Mouse (Mus musculus) spleen, adult 2 months (tissue): ENCODE results near the gene Stx1a. TPM values are rescaled to one million over a fixed set of nuclear protein-coding genes. Genes with fewer than 3 reads are reported as not detected.

ENCODE experiments used
- DNase-seq, 2 experiments: peaks; one replicate each; pipeline versions ENCODE4 v3.0.0 to v3.0.0-alpha.2; 2012 to 2021; ENCODE audit warnings: low spot score in 2 of 2, low read depth in 1 of 2
- H3K27ac ChIP-seq: fragments of 200-500 bp; 2 replicates; pipeline ENCODE4 v1.5.1; 2012; ENCODE audit warnings: low read length, inconsistent platforms; ENCODE audit not compliant: insufficient read depth
- H3K27me3 ChIP-seq: fragments of 200-500 bp; 2 replicates; pipeline ENCODE4 v1.6.1; 2012; ENCODE audit warnings: mild to moderate bottlenecking, moderate library complexity, low read length, inconsistent platforms; ENCODE audit not compliant: control insufficient read depth, insufficient read depth
- H3K36me3 ChIP-seq: fragments of 200-500 bp; 2 replicates; pipeline ENCODE4 v1.6.1; 2012; ENCODE audit warnings: mild to moderate bottlenecking, low read length, inconsistent platforms; ENCODE audit not compliant: control insufficient read depth, insufficient read depth
- H3K4me1 ChIP-seq: fragments of 200-500 bp; 2 replicates; pipeline ENCODE4 v1.6.1; 2011; ENCODE audit warnings: inconsistent platforms; ENCODE audit not compliant: control insufficient read depth, insufficient read depth, insufficient read length
- H3K4me3 ChIP-seq: fragments of 200-500 bp; 2 replicates; pipeline ENCODE4 v1.5.1; 2011; ENCODE audit warnings: mild to moderate bottlenecking, inconsistent platforms; ENCODE audit not compliant: insufficient read depth, insufficient read length; ENCODE audit errors: extremely low read depth
- CTCF ChIP-seq: fragments of 200-500 bp; IDR thresholded peaks from 2 replicates; pipeline ENCODE4 v1.5.1; 2011; ENCODE audit warnings: mild to moderate bottlenecking, inconsistent platforms; ENCODE audit not compliant: insufficient read depth, insufficient read length, insufficient replicate concordance; ENCODE audit errors: extremely low read depth
- POLR2A ChIP-seq: fragments of 200-500 bp; IDR thresholded peaks from 2 replicates; pipeline ENCODE4 v1.6.1; 2011; ENCODE audit warnings: low read depth, low read length, inconsistent platforms
- WGBS: fragments of 180-500 bp; shearing (Covaris S2); methylation state at CpG from one replicate; pipeline ENCODE4 v1.1.7; 2018; 5-methylcytosine and 5-hydroxymethylcytosine counted together
- polyA plus RNA-seq: library from polyadenylated mRNA; depleted of rRNA; stranded (reverse); fragments of >200 nt; gene quantifications from 2 replicates; pipeline ENCODE4 v1.2.3, GENCODE M21; 2012; rRNA removed

Stx1a gene
- polyA plus RNA-seq, 1 experiment = 8.5 TPM

GRCm38 (mm10) chr5:135086871-135087270 is 63.6 kb downstream of the Stx1a start:
- Histone ChIP-seq H3K4me3 (no peak overlapping the region), H3K27ac (no peak overlapping the region), H3K27me3 (peaks cover 2% of the 10 kb centered on the region; the same call in 1 of the 2 replicates), H3K36me3 (no peaks in the 10 kb centered on the region), H3K4me1 (no peaks in the 10 kb centered on the region)
- DNase-seq = no peak
- no peak for TF ChIP-seq CTCF
- TF ChIP-seq POLR2A = no peak
- WGBS = 42% methylated on average over 4 of the region's 4 CpGs

- Histone ChIP-seq H3K36me3 (no peaks in the 10 kb centered on the region), H3K4me1 (no peaks in the 10 kb centered on the region), H3K4me3 (no peak within 1 kb of the TSS), H3K27ac (no peak within 1 kb of the TSS), H3K27me3 (no peaks in the 10 kb centered on the region)
- TF ChIP-seq CTCF = no peak
- TF ChIP-seq POLR2A = no peak
- no peak for DNase-seq
- WGBS = 8% methylated on average over 39 of the region's 39 CpGs
These were observed 66.4 kb downstream of the Stx1a start, which contains the start of gene Mlxipl for GRCm38 (mm10) chr5:135089653-135090052. TSS of gene Mlxipl (plus strand) at chr5:135089890.

Other genes starting within 250 kb of the Stx1a start
- gene Tmem270, start 116.7 kb upstream of the Stx1a start, polyA plus RNA-seq = 0.14 TPM in 1 of 2 replicates, not detected in the other
- 32.3 and 35.1 TPM in 2 replicates for gene Cldn13, start 108.0 kb upstream of the Stx1a start, polyA plus RNA-seq
- 9.8 and 11.3 TPM in 2 replicates for gene Mettl27, start 91.1 kb upstream of the Stx1a start, polyA plus RNA-seq
- 0.38 and 0.44 TPM in 2 replicates for gene Cldn4, start 76.5 kb upstream of the Stx1a start, polyA plus RNA-seq
- 3.1 and 5.0 TPM in 2 replicates for gene Cldn3, start 37.3 kb upstream of the Stx1a start, polyA plus RNA-seq
- 43.6 and 53.7 TPM in 2 replicates for gene Abhd11, start 14.3 kb upstream of the Stx1a start, polyA plus RNA-seq
- gene Dnajc30, start 40.7 kb downstream of the Stx1a start, polyA plus RNA-seq = 15.5 and 23.5 TPM in 2 replicates
- 47.5 and 67.3 TPM in 2 replicates for gene Bud23, start 41.5 kb downstream of the Stx1a start, polyA plus RNA-seq
- gene Vps37d, start 54.8 kb downstream of the Stx1a start, polyA plus RNA-seq = 0.78 and 1.4 TPM in 2 replicates
- 0.70 and 1.2 TPM in 2 replicates for gene Mlxipl, start 66.4 kb downstream of the Stx1a start, polyA plus RNA-seq
- gene Tbl2, start 126.2 kb downstream of the Stx1a start, polyA plus RNA-seq = 6.1 and 7.2 TPM in 2 replicates
- 34.3 and 37.3 TPM in 2 replicates for gene Bcl7b, start 144.8 kb downstream of the Stx1a start, polyA plus RNA-seq
- 21.9 and 22.6 TPM in 2 replicates for gene Baz1b, start 163.8 kb downstream of the Stx1a start, polyA plus RNA-seq
- gene Fzd9, start 227.7 kb downstream of the Stx1a start, polyA plus RNA-seq = 0.55 and 0.67 TPM in 2 replicates